Mouse (Mus musculus): ENCODE data around the gene Cntf.

GRCm38 (mm10) chr19:12758936-12759478 is 6.4 kb downstream of the Cntf start:
- TF ChIP-seq POLR2A (IDR thresholded peaks at IDR 0.05; ENCODE audit: borderline replicate concordance, extremely low read depth, insufficient read depth, insufficient read length, poor library complexity, severe bottlenecking) = no peak
- no peak for TF ChIP-seq CTCF (IDR thresholded peaks at IDR 0.05; ENCODE audit: borderline replicate concordance, extremely low read depth, insufficient read depth, insufficient read length)
